Mouse (Mus musculus) C2C12 (cell line): Measurements from ENCODE around the gene Ptprt. TPM values are rescaled to one million over a fixed set of nuclear protein-coding genes. Genes with fewer than 3 reads are reported as not detected.

ENCODE experiments used
- H3K27me3 ChIP-seq: one replicate; pipeline ENCODE4 v1.6.1; 2011; ENCODE audit not compliant: control insufficient read depth, insufficient read depth, insufficient read length
- H3K36me3 ChIP-seq: one replicate; pipeline ENCODE4 v1.6.1; 2011; ENCODE audit not compliant: control insufficient read depth, insufficient read depth
- H3K4me3 ChIP-seq: one replicate; pipeline ENCODE4 v1.5.1; 2011; ENCODE audit warnings: mild to moderate bottlenecking, control low read depth; ENCODE audit not compliant: poor library complexity, insufficient read depth, severe bottlenecking
- H3K79me2 ChIP-seq: one replicate; pipeline ENCODE4 v1.6.1; 2011; ENCODE audit not compliant: control insufficient read depth, insufficient read depth
- H3K79me3 ChIP-seq: one replicate; pipeline ENCODE4 v1.6.1; 2011; ENCODE audit warnings: low read depth, control low read depth
- H3ac ChIP-seq: one replicate; pipeline ENCODE3; 2011; ENCODE audit warnings: low read depth; ENCODE audit not compliant: control insufficient read depth, insufficient read length
- CEBPB ChIP-seq: IDR thresholded peaks from one replicate; pipeline ENCODE4 v1.6.1; 2011; ENCODE audit warnings: low read depth, mild to moderate bottlenecking, control low read depth, moderate library complexity
- CTCF ChIP-seq: IDR thresholded peaks from one replicate; pipeline ENCODE4 v1.5.1; 2011; ENCODE audit not compliant: control insufficient read depth, insufficient read depth, insufficient read length
- FOSL1 ChIP-seq: IDR thresholded peaks from one replicate; pipeline ENCODE4 v1.8.0; 2011; ENCODE audit warnings: mild to moderate bottlenecking, low read length; ENCODE audit not compliant: poor library complexity, insufficient read depth, severe bottlenecking
- MAX ChIP-seq: IDR thresholded peaks from one replicate; pipeline ENCODE4 v1.6.1; 2011; ENCODE audit warnings: mild to moderate bottlenecking, control low read depth
- MYOD1 ChIP-seq: IDR thresholded peaks from one replicate; pipeline ENCODE4 v1.6.1; 2011; ENCODE audit warnings: low read depth; ENCODE audit not compliant: control insufficient read depth, insufficient read length
- MYOG ChIP-seq: IDR thresholded peaks from one replicate; pipeline ENCODE4 v1.6.1; 2011; ENCODE audit not compliant: control insufficient read depth, insufficient read length; ENCODE audit errors: extremely low read depth
- USF1 ChIP-seq: IDR thresholded peaks from one replicate; pipeline ENCODE4 v1.6.1; 2011; ENCODE audit warnings: low read depth, mild to moderate bottlenecking, control low read depth, moderate library complexity
- polyA plus RNA-seq: library from polyadenylated mRNA; unstranded; fragments of >200 nt; fragmentation: generic; extraction: Trizol; gene quantifications from one replicate; pipeline ENCODE4 v1.2.1, GENCODE M21; 2012; ENCODE audit warnings: missing spikeins

Gene Ptprt
- polyA plus RNA-seq, 1 experiment, result not detected

DNA sequence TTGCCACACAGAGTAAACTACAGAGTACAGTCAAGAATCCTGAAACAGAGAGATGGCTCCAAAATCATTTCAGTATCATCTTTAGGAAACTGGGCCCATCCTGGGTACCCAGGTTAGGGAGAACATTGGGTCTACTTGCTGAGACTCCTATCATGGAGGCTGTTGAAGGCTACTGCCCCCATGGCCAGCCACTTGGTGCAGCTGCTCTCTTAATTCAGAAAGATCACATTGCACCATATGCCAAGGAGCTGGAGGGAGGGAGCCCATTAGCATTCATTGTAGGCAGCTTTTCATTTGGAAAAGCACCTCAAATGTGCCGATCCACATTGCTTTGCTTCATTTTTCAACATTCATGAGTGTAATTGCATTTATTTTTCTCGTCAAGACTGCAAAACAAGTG, 319.1 kb downstream of the Ptprt start:
- H3ac ChIP-seq, result no peak overlapping the region
- H3K79me3 ChIP-seq, result no peaks in the 10 kb centered on the region
- TF ChIP-seq MYOG, result no peak
- no peak for TF ChIP-seq CTCF
- TF ChIP-seq CEBPB, result no peak
- no peak for TF ChIP-seq FOSL1
- TF ChIP-seq MAX, result no peak
- TF ChIP-seq MYOD1, result no peak
- TF ChIP-seq USF1, result no peak
- no peaks in the 10 kb centered on the region for H3K79me2 ChIP-seq
- H3K36me3 ChIP-seq, result no peaks in the 10 kb centered on the region
- H3K4me3 ChIP-seq, result no peak overlapping the region
- no peaks in the 10 kb centered on the region for H3K27me3 ChIP-seq

DNA sequence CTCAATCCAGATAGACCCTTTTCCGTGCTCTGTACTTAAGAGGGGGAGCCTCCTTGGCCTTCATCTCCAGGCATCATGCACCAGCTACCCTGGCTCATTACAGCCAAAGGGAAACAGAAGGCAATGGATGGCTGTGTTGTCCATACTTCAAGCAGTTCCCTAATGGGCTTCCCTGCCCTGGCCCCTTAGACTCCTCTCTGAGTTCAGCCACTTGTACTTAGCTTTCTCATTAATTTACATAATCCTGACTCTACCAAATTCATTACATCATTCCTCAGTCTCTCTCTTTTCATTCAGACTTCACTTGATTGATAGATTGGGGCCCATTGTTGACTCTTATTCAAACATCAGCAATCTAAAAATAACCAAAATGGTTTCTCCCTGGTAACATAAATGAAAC, 320.7 kb downstream of the Ptprt start:
- no peak for TF ChIP-seq CEBPB
- no peak for TF ChIP-seq FOSL1
- TF ChIP-seq MAX, result no peak
- no peak for TF ChIP-seq CTCF
- TF ChIP-seq MYOD1, result no peak
- no peak for TF ChIP-seq MYOG
- no peak for TF ChIP-seq USF1
- Histone ChIP-seq H3K27me3 (no peaks in the 10 kb centered on the region), H3K36me3 (no peaks in the 10 kb centered on the region), H3K79me2 (no peaks in the 10 kb centered on the region), H3K79me3 (no peaks in the 10 kb centered on the region), H3ac (no peak overlapping the region), H3K4me3 (no peak overlapping the region)

DNA sequence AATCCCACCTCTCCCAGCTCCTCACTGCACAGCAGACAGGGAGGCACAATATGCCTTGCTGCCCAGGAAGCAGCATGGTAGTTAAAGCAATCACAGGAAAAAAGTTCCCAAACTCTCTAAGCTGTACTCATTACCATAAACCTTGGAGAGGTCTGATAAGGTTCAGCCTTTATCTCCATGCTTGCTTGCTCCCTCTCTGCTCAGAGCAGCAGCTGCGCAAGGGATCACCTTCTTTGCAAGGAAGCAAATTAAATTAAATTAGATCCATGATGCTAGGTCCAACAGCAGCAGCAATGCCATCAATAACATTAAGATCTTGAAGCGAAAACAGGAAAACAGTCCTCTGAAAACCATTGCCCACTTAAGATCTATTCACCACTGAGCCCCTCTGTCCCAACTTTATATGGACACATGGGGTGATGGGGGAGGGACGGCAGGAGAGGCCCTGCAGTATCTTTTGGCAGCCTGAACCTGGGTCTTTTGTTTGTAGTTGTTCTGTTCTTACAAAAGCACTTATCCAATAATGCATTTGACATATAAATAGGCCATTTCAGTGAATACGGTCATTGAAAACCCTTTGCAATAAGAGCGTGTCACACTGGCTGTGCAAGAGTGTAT, 328.8 kb downstream of the Ptprt start:
- H3K36me3 ChIP-seq, result no peaks in the 10 kb centered on the region
- no peak overlapping the region for H3ac ChIP-seq
- no peaks in the 10 kb centered on the region for H3K79me3 ChIP-seq
- H3K79me2 ChIP-seq, result no peaks in the 10 kb centered on the region
- no peak for TF ChIP-seq USF1
- TF ChIP-seq FOSL1, result no peak
- TF ChIP-seq MYOG, result no peak
- TF ChIP-seq MYOD1, result no peak
- no peak for TF ChIP-seq CEBPB
- no peak for TF ChIP-seq MAX
- TF ChIP-seq CTCF, result no peak
- no peaks in the 10 kb centered on the region for H3K27me3 ChIP-seq
- no peak overlapping the region for H3K4me3 ChIP-seq

DNA sequence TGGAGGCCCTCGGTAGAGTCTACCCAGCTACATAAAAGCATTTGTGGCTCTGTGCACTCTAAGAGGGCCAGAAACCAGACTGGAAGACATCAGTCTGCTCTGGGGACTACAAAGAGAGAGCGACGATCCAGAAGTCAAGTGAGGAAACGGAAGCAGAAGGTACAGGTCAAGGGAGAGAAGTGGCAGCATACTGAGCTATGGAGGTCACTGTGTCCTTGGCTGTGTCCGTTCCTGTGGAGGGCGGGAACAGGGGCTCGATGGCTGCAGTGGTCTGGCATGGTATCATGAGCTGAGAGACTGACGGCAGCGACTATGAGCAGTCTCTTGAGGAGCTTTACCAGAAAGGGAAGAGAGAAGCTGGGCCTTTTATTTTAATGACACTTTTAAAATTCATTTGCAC, 331.5 kb downstream of the Ptprt start:
- no peaks in the 10 kb centered on the region for H3K79me2 ChIP-seq
- no peaks in the 10 kb centered on the region for H3K79me3 ChIP-seq
- TF ChIP-seq CEBPB, result no peak
- TF ChIP-seq CTCF, result no peak
- TF ChIP-seq MYOG, result no peak
- no peak for TF ChIP-seq MYOD1
- TF ChIP-seq FOSL1, result no peak
- no peak for TF ChIP-seq USF1
- TF ChIP-seq MAX, result no peak
- H3ac ChIP-seq, result no peak overlapping the region
- H3K4me3 ChIP-seq, result no peak overlapping the region
- no peaks in the 10 kb centered on the region for H3K36me3 ChIP-seq
- no peaks in the 10 kb centered on the region for H3K27me3 ChIP-seq

DNA sequence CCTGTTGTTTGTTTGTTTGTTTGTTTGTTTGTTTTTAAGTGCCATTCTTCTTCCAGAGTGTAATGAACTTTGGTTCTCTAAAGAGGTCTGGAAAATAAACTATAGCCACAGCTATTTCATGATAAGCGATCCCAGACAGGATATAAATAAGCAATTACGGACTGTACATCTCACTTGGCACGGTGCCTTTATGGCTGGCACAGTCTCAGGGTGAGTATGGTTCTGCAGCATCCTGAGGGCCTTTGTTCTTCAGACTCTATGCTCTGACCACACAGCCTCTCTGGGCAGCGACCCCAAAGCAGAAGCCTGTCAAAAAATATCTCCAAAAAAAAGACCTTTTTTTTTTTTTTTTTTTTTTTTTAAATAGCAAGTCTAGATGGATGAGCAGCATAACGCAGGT, 338.5 kb downstream of the Ptprt start:
- H3ac ChIP-seq, result no peak overlapping the region
- H3K36me3 ChIP-seq, result no peaks in the 10 kb centered on the region
- H3K79me3 ChIP-seq, result no peaks in the 10 kb centered on the region
- no peaks in the 10 kb centered on the region for H3K27me3 ChIP-seq
- TF ChIP-seq USF1 (no peak), MYOG (no peak), CEBPB (no peak), CTCF (no peak), MYOD1 (no peak), MAX (no peak), FOSL1 (no peak)
- H3K4me3 ChIP-seq, result no peak overlapping the region
- H3K79me2 ChIP-seq, result no peaks in the 10 kb centered on the region

DNA sequence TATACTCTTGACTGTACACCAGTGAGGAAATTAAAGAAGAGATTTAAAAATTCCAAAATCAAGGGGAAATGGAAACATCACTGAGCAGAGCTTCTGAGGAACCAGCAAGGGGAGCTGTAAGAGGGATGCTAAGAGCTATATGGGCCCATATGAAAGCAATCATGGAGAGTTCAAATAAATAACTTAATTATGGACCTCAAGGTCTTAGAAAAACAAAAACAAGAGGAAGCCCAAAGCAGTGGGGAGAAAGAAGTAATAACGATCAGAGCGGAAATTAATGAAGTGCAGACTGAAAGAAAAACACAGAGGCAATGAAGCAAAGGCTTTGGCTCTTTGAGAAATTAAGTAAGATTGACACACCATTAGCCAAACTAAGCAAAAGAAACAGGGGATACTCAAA, 353.0 kb downstream of the Ptprt start:
- no peak overlapping the region for H3K4me3 ChIP-seq
- H3K36me3 ChIP-seq, result no peaks in the 10 kb centered on the region
- H3K79me3 ChIP-seq, result no peaks in the 10 kb centered on the region

More for the DNA sequence above, 353.0 kb downstream of the Ptprt start:
- H3ac ChIP-seq, result no peak overlapping the region
- TF ChIP-seq CTCF (no peak), MYOD1 (no peak), MAX (no peak)
- no peaks in the 10 kb centered on the region for H3K27me3 ChIP-seq
- no peaks in the 10 kb centered on the region for H3K79me2 ChIP-seq
